Mouse (Mus musculus) heart, adult 11 months (tissue): ENCODE results near the gene Tlcd2.

ENCODE experiments used
- DNase-seq: peaks from one replicate; pipeline ENCODE4 v3.0.0; 2022

Tlcd2 gene

GRCm38 (mm10) chr11:75460844-75461742 lies at the start of gene Tlcd2:
Gene Tlcd2 (plus strand): TSS chr11:75461715.
- peak; percentile 100 for DNase-seq

GRCm38 (mm10) chr11:75415096-75415495 lies 46.4 kb upstream of the Tlcd2 start:
- DNase-seq, result peak; percentile 97

GRCm38 (mm10) chr11:75415994-75416393 lies 45.5 kb upstream of the Tlcd2 start:
- DNase-seq, result no peak

- peak; percentile 86 for DNase-seq
Observed at GRCm38 (mm10) chr11:75420037-75420436, 41.5 kb upstream of the Tlcd2 start.

- peak; percentile 82 for DNase-seq
Observed at GRCm38 (mm10) chr11:75420810-75421374, 40.6 kb upstream of the Tlcd2 start.

- DNase-seq, result peak; percentile 94
Observed at GRCm38 (mm10) chr11:75421375-75422012, 40.0 kb upstream of the Tlcd2 start.

- DNase-seq, result peak; percentile 91
Observed at GRCm38 (mm10) chr11:75422013-75422792, 39.3 kb upstream of the Tlcd2 start, which contains the start of gene Serpinf1. Gene Serpinf1 (minus strand): TSS chr11:75422701.

GRCm38 (mm10) chr11:75423091-75423490 lies 38.4 kb upstream of the Tlcd2 start:
- no peak for DNase-seq

- no peak for DNase-seq
Observed at GRCm38 (mm10) chr11:75424033-75424432, 37.5 kb upstream of the Tlcd2 start.

- no peak for DNase-seq
Observed at GRCm38 (mm10) chr11:75424459-75424858, 37.1 kb upstream of the Tlcd2 start.

GRCm38 (mm10) chr11:75429019-75429705 lies 32.4 kb upstream of the Tlcd2 start:
- peak; percentile 93 for DNase-seq

GRCm38 (mm10) chr11:75431307-75431706 lies 30.2 kb upstream of the Tlcd2 start:
- DNase-seq, result peak; percentile 92

- no peak for DNase-seq
Observed at GRCm38 (mm10) chr11:75434138-75434537, 27.4 kb upstream of the Tlcd2 start.

- peak; percentile 88 for DNase-seq
Observed at GRCm38 (mm10) chr11:75438194-75438593, 23.3 kb upstream of the Tlcd2 start.

- no peak for DNase-seq
Observed at GRCm38 (mm10) chr11:75438804-75439203, 22.7 kb upstream of the Tlcd2 start.

GRCm38 (mm10) chr11:75439363-75439762 lies 22.2 kb upstream of the Tlcd2 start, which contains the start of gene Serpinf2:
Gene Serpinf2 (minus strand): TSS chr11:75439591.
- no peak for DNase-seq

GRCm38 (mm10) chr11:75439951-75440350 lies 21.6 kb upstream of the Tlcd2 start:
- DNase-seq, result peak; percentile 86

GRCm38 (mm10) chr11:75441034-75441433 lies 20.5 kb upstream of the Tlcd2 start:
- no peak for DNase-seq

- DNase-seq, result peak; percentile 89
Observed at GRCm38 (mm10) chr11:75441601-75442000, 19.9 kb upstream of the Tlcd2 start.

GRCm38 (mm10) chr11:75443711-75444110 lies 17.8 kb upstream of the Tlcd2 start:
- DNase-seq, result no peak

- DNase-seq, result no peak
Observed at GRCm38 (mm10) chr11:75448575-75448974, 12.9 kb upstream of the Tlcd2 start.

GRCm38 (mm10) chr11:75449695-75450094 lies 11.8 kb upstream of the Tlcd2 start:
- peak; percentile 90 for DNase-seq
